Mouse (Mus musculus) kidney, postnatal 36 days (tissue): ENCODE measurements around the gene Prm2.

Source experiments
- DNase-seq, 2 experiments: peaks; one replicate each; pipeline ENCODE4 v3.0.0; 2021 to 2022; ENCODE audit warnings: mixed read lengths in 2 of 2

Gene Prm2

GRCm38 (mm10) chr16:10796034-10796433 is at the start of gene Prm2:
Gene Prm2 (minus strand): TSS chr16:10796134.
- DNase-seq: no peak

DNA sequence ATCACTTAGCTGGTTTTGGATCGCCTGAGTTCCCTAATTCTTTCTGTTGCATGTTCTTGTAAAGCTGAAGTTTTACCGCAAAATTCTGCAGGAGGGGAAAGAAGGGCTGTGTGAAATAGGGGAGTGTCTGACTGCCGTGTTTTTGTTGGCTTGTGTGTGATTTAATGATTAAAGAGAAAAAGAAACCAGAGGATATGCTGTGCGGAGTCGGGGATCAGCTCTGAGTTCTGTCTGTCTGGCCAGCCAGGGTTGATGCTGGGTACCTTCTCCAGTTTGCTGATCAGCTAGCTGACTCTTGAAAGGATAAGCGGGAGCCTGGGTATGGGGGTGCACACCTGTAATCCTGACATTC is 48.4 kb upstream of the Prm2 start:
- peak; percentile 15 to 32 for DNase-seq

DNA sequence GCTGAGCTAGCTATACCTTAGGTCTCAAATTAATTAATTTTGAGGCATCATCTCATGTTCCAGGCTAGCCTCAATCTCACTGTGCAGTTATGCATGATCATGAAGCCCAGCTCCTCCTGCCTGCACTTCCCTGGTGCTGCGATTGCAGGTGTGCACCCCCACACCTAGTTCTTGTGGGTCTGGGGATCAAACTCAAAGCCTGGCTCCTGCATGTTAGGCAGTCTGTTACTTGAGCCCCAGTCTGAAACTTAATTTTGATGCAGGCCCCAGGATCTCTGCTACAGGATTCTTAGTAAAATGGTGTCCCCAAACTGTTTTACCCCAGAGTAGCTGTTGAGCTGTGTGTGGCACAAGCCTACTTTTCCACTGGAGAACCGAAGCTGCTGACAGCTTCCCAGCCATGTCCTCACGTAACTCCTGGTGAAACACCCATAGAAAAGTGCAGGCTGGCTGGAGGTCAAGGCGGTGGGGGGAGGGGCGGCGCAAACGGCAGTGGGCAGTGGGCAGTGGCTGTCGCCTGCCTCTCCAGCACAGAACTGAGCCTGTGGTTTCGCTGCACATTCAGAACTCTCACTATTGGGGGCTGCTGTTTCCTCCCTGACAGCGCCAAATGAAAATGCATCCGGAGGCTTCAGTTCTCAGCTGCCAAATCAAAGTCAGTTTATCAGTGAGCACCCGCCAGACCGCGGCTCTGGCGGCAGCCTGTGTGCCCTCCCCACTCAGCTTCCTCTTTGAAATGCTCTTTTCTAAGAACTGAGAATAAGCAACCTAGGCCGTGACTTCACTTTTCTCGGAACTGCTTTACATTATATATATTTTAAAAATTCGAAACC is 47.8 kb upstream of the Prm2 start:
- DNase-seq: peak; percentile 18 to 57

DNA sequence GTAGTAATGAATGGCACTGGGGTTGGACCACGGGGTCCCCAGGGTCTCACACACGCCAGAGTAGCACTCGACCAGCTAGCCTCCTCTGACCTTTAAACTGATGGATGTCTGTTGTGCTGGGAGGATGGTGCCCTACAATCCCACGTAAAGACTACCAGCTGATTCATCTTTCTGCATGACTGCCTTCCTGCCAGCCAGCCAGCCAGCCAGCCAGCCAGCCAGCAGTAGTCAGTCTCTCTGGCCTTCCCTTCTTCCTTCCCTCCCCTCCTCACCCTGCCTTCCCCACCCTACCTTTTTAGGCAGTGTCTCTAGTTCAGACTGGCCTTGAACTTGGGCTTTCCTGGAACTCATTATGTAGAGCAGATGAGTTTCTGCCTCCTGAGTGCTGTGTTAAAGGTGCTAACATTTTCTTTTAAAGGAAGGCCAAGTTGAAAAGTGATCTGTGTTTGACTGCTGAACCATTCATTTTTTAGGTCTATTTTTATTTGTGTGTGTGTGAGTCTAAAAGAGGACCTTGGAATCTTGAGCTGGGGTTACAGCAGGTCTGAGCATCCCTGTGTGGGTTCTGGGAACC is 46.4 kb upstream of the Prm2 start:
- peak; percentile 67 to 70 for DNase-seq

DNA sequence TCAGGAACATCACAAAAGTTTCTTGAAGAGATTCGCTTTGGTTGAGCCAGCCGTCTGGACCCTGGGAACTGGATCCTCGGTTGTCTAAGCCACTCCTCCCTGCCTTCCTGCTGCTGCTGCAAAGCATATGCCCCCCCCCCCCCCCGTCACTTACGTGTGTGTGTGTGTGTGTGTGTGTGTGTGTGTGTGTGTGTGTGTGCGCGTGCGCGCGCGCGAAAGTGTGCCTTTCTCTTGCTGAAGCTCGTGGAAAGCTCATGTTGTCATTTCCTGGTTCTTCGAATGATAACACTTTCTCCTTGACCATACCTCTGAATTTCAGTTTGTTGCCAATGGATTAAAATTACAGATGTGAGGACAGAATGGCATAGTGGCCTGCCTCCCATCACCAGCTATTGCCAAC is 44.1 kb upstream of the Prm2 start:
- DNase-seq: no peak

GRCm38 (mm10) chr16:10838487-10839245 is 42.7 kb upstream of the Prm2 start:
- peak; percentile 28 to 39 for DNase-seq

DNA sequence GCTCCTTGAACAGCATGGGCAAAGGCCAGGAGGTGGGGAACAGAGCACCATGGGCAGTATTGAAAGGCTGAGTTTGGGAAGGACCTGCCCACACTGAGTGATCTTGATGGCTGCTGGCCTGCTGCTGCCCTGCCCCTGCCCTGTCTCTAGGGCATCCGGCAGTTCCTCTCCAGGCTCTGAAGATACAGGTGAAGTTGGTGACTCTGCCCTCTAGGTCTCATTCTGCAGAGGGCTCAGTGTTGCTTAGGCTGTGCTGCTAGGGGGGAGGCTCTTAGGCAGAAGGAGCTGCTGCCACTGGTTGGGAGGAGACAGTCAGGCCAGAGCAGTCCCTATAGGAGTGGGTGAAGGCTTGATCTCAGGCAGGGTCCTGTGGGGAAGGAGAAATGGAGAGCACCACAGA is 42.0 kb upstream of the Prm2 start:
- no peak for DNase-seq

DNA sequence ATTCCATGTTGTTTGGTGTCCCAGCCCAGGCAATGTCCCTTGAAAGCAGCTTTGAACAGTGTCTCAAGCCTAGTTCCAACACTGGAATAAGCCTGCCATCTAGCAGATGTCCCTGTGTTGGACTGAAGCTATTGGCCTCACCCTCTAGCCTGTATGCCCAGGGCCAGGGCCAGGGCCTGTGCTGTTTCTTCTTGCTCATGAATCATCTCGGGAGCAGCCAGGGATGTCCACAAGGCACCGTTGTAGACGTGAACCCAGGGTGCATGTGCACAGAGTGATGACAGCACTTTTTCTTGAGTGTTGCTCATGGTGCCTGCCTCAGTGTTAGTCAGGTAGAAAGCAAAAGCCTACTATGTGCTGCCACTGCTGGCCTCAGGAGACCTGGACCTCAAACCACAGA is 41.3 kb upstream of the Prm2 start:
- DNase-seq: no peak

DNA sequence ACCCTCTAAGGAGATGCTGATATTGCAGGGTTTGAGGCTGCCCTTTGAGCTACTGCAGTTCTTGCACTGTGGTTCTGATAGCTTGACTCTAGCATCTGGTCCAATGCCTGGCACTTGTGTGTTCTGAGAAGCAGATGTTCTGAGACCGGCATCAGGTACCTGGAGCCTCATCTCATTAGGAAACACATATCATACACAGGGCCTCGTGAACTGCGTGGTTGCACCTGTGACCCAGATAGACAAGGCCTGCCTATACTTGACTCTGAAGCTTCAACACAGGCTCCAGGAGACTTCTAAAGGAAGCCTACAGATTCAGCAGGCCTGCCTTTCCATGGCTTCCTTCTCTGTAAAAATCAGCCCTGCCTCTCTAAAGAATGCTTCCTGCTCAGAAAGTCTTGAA is 40.5 kb upstream of the Prm2 start:
- DNase-seq: no peak

DNA sequence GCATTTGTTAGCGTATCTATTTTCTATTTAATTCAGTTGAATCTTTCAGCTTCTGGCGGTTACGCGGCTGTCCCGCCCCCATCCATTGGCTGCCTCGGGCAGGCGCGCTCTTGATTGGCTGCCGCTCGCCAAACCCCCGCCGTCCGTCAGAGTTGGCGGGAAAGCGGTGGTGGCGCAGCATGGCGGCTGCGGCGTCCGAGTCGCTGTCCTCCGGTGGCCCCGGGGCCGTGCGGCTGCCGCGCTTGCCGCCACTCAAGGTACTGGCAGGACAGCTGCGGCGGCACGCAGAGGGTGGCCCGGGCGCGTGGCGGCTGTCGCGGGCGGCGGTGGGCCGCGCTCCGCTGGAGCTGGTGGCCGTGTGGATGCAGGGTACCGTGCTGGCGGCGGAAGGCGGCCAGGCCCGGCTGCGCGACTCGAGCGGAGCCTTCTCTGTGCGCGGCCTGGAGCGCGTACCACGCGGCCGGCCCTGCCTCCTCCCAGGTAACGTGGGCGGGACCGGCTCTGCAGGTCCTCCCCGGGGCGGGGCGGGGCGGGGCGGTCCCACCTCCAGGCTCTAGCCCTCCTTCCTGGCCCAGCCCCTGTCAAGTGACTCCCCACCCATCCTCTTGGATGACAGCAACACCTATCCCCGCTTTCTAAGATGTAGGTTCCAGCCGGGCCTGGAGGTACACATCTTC is 39.1 kb upstream of the Prm2 start, which contains the start of gene Rmi2:
Gene Rmi2, plus strand, starts transcription at position 149 of the 677 bp plus-strand sequence.
- peak; percentile 86 to 93 for DNase-seq

- DNase-seq: no peak
These were observed 38.6 kb upstream of the Prm2 start for GRCm38 (mm10) chr16:10834542-10834910.

DNA sequence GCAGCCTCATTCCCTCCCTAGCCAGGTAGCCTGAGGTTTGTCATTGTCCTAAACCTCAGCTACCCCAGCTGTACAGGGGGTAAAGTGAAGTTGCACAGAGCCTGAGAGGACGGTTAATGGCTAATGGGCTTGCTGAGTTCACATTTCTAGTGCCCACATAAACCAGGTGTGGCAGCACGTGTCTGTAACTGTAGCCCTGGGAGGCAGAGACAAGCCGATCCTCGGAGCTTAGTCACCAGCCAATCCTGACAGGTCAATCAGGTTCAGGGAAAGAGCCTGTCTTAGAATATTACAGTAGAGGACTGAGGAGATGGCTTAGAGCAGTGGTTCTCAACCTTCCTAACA is 32.5 kb upstream of the Prm2 start:
- DNase-seq: peak; percentile 60 to 63

DNA sequence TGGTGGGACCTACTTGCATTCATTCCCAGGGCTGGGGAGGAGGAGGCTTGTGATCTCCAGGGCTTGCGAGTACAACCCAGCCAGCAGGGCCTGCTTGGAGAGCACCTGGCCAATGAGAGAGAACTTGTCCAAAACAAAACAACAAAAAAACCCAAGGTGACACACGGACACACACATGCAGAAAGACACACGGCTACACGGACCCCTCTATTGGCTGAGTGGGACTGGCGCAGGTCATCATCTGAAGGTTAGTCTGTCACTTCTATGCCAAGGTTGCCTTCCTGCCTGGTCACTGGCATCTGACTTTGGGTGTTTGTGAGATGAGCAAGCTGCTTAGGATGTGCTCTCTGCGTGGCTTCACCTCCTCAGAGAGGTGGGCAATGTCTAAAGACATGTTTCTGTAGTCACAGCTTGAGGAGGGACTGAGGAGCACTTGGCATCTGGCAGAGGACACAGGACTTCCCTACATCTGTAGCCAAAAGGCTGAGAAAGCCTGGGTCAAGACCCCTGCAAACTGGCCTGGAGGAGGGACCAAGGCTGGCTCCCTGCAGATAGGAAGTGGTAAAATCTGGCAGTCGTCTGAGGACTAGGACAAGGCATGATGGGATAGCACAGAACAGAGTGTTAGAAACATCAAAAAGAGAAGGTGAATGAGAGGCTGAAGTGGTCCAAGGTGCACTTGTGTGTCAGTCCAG is 32.0 kb upstream of the Prm2 start:
- no peak for DNase-seq

GRCm38 (mm10) chr16:10827269-10827668 is 31.3 kb upstream of the Prm2 start:
- DNase-seq: no peak

DNA sequence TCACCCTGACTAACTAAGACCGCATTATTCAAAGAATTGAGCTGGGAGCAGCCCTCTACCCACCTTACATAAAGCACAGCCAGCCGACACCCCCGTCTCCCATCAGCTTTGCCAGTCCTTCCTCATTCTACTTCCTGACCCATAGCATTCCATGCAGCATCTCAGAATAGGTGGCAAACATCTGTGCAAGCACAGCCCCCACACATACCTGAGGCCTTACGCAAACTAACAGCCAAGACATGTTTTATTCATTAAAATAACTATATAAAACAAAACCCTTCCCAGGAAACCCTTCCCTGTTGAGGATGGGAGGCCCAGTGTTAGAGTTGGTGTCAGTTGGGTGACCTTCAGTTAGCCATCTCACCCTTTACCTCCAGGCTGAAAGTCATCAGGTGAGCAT is 29.9 kb upstream of the Prm2 start:
- no peak for DNase-seq

GRCm38 (mm10) chr16:10824536-10824935 is 28.6 kb upstream of the Prm2 start:
- DNase-seq: no peak

- no peak for DNase-seq
These were observed 25.5 kb upstream of the Prm2 start for GRCm38 (mm10) chr16:10821387-10821786.

DNA sequence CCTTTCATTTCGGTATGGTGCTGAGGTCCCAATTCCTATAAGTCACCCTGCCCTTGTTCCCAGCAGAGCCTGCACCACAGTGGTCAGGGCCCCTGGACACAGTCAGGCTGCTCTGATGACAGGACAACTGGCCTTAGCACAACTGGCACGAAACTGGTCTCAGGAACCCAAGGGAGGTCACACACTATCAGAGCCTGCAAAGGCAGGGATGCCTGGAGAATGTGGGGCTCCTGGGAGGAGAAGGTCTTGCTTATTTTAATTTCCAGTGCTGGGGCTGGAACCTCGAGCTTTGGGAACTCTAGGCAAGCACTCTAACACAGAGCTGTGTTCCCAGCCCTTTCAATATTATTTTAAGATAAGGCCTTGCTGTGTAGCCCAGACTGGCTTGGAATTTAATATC is 24.0 kb upstream of the Prm2 start:
- no peak for DNase-seq

DNA sequence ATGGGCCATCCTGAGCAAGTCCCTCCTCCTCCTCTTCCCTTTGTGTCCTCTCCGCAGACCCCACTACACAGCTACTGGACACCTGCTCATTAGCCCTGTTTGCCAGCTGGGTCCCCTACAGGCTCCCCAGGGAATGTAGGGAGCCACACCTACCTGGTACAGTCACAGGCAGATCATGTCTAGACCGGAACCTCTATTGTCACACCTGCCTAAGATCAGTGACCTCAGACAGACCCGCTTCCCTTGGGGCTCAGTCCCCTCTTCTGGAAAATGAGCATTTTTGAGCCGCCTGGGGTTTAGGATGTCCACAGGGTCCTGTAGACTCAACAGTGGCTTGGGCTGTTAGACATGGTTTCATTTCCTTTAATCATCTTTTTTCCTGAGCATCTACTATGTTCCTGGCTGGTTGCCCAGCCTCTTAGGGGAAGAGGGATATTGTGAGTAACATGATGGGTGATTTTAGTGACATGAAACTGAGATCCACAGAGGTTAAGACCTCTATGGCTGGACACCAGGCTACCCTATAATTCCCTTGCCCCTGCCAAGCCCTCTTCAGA is 22.7 kb upstream of the Prm2 start:
- no peak for DNase-seq

- no peak for DNase-seq
These were observed 18.9 kb upstream of the Prm2 start for GRCm38 (mm10) chr16:10814864-10815263.

DNA sequence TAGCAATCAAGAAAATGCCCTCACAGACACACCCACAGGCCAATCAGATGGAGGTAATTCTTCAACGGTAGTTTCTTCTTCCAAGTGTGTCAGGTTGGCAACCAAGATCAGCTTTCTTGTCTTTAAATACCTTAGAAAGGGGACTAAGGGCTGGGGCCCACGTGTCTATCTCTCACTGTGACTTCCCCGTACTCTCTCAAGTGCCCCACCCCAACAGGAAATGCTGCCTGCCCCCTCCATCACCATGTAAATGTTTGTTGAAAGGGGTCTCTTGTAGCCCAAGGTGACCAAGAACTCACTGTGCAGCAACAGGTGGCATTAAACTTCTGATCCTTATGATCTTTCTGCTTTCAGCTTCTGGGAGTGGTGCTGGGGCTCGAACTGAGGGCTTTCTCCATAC is 17.8 kb upstream of the Prm2 start:
- no peak for DNase-seq

DNA sequence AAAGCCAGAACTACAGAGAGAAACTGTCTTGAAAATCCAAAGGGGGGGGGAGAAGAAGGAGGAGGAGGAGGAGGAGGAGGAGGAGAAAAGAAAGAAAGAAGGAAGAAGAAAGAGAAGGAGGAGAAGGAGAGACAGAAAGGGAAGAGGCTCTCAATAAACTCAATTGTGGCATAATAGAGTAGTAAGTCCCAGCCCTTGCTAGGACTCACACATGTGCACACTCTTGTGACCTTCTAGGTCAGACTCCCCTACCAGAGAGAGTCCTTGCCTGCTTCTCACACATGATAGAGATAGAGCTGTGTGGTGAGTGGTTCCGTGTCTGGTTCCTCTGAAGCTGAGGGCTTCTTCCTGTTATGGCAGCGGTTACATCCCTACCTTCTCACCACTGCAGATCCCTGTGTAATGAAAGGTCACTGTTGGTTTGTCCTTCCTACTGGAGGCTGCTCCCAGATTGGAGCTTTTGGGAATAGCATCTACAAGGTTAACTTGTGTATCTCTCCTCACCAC is 17.0 kb upstream of the Prm2 start, which contains the start of gene Gm11172:
Gene Gm11172, plus strand, starts transcription at position 51 of the 507 bp plus-strand sequence.
- no peak for DNase-seq
